Mouse (Mus musculus): ENCODE results near the gene Sh3rf3. TPM values are rescaled to one million over a fixed set of nuclear protein-coding genes. Genes with fewer than 3 reads are reported as not detected.

Gene Sh3rf3
- polyA plus RNA-seq, 1 experiment, result 0.95 TPM

- Histone ChIP-seq H3K4me3 (ENCODE audit: insufficient read depth, low read depth, low read length) (no peak overlapping the region), H3K27ac (replicated peaks; ENCODE audit: low read depth, low read length) (no peak overlapping the region), H3K4me1 (ENCODE audit: control insufficient read depth, insufficient read depth, insufficient read length, low read length) (no peaks in the 10 kb centered on the region)
These were observed 349.2 kb downstream of the Sh3rf3 start for GRCm38 (mm10) chr10:59162185-59162897.

GRCm38 (mm10) chr10:59166104-59166944 lies 353.2 kb downstream of the Sh3rf3 start:
- Histone ChIP-seq H3K27ac (replicated peaks; ENCODE audit: low read depth, low read length) (no peak overlapping the region), H3K4me1 (ENCODE audit: control insufficient read depth, insufficient read depth, insufficient read length, low read length) (no peaks in the 10 kb centered on the region), H3K4me3 (ENCODE audit: insufficient read depth, low read depth, low read length) (no peak overlapping the region)

- Histone ChIP-seq H3K27ac (replicated peaks; ENCODE audit: low read depth, low read length) (no peak overlapping the region), H3K4me1 (ENCODE audit: control insufficient read depth, insufficient read depth, insufficient read length, low read length) (no peaks in the 10 kb centered on the region), H3K4me3 (ENCODE audit: insufficient read depth, low read depth, low read length) (no peak overlapping the region)
These were observed 357.9 kb downstream of the Sh3rf3 start for GRCm38 (mm10) chr10:59171042-59171441.

- no peak overlapping the region for H3K27ac ChIP-seq (replicated peaks; ENCODE audit: low read depth, low read length)
- H3K4me1 ChIP-seq (ENCODE audit: control insufficient read depth, insufficient read depth, insufficient read length, low read length), result no peaks in the 10 kb centered on the region
- no peak overlapping the region for H3K4me3 ChIP-seq (ENCODE audit: insufficient read depth, low read depth, low read length)
These were observed 359.4 kb downstream of the Sh3rf3 start for GRCm38 (mm10) chr10:59172539-59172938.

GRCm38 (mm10) chr10:59179620-59180019 lies 366.5 kb downstream of the Sh3rf3 start:
- H3K27ac ChIP-seq (replicated peaks; ENCODE audit: low read depth, low read length), result no peak overlapping the region
- no peaks in the 10 kb centered on the region for H3K4me1 ChIP-seq (ENCODE audit: control insufficient read depth, insufficient read depth, insufficient read length, low read length)
- H3K4me3 ChIP-seq (ENCODE audit: insufficient read depth, low read depth, low read length), result no peak overlapping the region

- H3K4me1 ChIP-seq (ENCODE audit: control insufficient read depth, insufficient read depth, insufficient read length, low read length), result no peaks in the 10 kb centered on the region
- H3K4me3 ChIP-seq (ENCODE audit: insufficient read depth, low read depth, low read length), result no peak overlapping the region
- no peak overlapping the region for H3K27ac ChIP-seq (replicated peaks; ENCODE audit: low read depth, low read length)
These were observed 369.1 kb downstream of the Sh3rf3 start for GRCm38 (mm10) chr10:59182306-59182705.

Other genes starting within 250 kb of the Sh3rf3 start
- not detected in 2 replicates for gene Edar, start 137.7 kb upstream of the Sh3rf3 start, polyA plus RNA-seq (2012; ENCODE audit: insufficient read depth, insufficient read length, missing spikeins)
- not detected in 2 replicates for gene Gm17542, start 95.1 kb upstream of the Sh3rf3 start, polyA plus RNA-seq (2012; ENCODE audit: insufficient read depth, insufficient read length, missing spikeins)

Measured in brown adipose tissue, adult 24 weeks (tissue).